Mouse (Mus musculus): ENCODE measurements at regions not wholly inside any gene's neighbourhood (a gene's known extent, or its start where the extent isn't known, plus 50 kb on each side); places are given as distances from the start of the nearest gene placed in this dataset.
A peak's percentile ranks its signal among the peaks of the same experiment; 100 is the strongest.

GRCm38 (mm10) chr13:99782883-99783721, 117.8 kb downstream of the Cartpt start:
- no peak for DNase-seq (ENCODE audit: low spot score in 2 of 2)

DNA sequence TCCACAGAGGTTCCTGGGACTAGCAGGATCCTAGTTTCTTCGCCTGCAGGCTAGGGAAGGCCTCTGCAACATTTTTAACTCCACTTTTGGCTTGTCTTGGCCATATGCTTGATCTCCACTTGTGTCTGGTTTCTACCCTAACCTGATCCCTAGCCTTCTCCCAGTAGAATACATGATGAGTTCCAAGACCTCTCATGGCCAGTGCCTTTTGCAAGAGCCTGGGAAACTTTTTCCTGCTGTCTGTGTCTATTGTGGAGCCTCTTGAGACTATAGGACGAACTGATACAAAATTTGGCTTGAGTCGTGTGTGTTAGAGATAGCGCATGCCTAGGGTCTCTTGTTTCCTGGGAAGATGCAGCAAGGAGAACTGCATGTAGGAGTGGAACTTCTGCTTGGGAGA, 119.3 kb downstream of the Cartpt start:
- no peak for DNase-seq (ENCODE audit: low spot score in 2 of 2)

DNA sequence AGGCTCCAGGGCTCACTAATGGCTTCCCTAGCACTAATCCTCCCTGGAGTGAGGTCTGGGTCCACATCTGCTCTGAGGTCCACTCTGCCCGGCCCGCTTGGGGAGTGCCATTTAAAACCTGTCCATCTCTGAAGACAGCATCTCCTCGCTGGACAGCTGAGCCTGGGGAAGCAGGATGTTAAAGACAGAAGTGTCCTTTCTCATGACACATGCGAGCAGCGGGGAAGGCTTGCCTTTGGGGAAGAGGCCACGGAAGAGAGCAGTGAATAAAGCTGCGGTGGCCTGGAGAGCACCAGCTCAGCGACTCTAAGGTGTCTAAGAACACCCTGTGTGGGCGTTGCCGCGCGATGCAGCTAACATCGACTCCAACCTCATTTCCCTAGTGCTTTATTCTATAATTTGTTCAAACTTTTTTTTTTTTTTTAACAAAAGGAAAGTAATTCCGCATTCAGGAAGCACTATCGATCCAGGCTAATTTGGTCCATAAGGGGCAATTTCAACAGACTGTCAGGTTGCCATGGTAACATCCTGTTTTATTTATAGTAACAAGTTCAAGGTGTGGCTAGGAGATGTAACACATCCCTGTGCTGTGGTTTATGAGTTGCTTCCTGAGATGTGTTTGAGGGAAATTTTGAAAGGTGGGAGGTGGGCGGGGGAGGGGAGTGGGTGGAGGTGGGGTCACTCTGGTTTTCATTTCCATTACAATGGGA, 120.0 kb downstream of the Cartpt start:
- DNase-seq (ENCODE audit: low spot score in 2 of 2): no peak

DNA sequence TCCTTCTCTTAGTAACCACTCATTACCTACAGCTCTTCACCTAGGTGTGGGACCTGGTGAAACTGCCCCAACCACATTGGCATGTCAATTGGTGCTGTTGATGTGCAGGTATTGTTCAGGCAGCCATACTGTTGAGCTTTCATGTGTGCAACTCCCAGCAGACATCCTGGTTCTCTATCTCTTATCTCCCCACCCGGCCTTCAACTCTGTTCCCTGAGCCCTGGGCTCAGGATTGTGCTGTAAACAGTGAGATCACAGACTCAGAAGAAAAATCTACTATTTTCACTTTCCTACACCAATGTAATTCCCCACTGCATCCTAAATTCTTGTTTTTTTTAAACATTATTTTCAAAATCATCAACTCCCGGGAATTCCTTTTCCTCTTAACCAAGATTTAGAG, 122.1 kb downstream of the Cartpt start:
- DNase-seq (ENCODE audit: low spot score in 2 of 2): no peak

DNA sequence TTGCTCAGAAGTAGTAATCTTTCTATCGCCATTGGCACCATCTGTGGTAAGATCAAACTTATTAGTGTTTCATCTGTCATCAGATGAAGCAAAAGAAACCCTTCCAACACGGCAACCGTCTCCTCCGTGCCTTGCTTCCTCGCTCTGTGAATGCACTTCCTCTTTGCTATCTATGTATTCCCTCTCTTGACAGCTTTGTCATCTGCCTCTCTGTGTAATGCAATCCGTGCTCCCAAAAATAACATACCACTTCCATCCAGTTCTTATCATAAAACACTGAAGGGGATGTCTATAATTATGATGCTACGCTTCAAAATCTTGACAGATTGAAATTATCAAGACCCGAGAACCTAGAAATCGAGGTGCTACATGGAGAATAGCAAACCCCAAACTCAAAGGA, 123.2 kb downstream of the Cartpt start:
- DNase-seq (ENCODE audit: low spot score in 2 of 2): no peak

DNA sequence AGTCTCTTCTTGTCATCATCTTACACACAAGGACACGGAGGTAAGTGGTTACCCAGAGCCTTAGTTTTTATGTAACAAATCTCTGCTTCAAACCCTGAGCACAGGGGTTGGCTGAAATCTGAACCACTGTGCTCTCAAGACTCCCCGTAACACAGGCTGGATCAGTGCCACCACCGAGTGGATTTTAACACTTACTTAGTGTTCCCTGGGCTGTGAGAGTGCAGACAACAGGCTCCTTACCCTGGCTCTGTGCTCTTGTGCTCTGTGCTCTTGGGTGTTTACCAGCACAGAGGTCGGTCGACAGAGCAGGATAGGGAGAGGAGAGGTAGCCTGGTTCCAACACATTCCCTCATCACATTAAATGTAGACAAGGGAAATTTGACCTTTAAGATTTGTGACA, 134.9 kb downstream of the Cartpt start:
- no peak for DNase-seq (ENCODE audit: low spot score in 2 of 2)

GRCm38 (mm10) chr13:99764764-99765163, 136.1 kb downstream of the Cartpt start:
- DNase-seq (ENCODE audit: low spot score in 2 of 2): no peak

DNA sequence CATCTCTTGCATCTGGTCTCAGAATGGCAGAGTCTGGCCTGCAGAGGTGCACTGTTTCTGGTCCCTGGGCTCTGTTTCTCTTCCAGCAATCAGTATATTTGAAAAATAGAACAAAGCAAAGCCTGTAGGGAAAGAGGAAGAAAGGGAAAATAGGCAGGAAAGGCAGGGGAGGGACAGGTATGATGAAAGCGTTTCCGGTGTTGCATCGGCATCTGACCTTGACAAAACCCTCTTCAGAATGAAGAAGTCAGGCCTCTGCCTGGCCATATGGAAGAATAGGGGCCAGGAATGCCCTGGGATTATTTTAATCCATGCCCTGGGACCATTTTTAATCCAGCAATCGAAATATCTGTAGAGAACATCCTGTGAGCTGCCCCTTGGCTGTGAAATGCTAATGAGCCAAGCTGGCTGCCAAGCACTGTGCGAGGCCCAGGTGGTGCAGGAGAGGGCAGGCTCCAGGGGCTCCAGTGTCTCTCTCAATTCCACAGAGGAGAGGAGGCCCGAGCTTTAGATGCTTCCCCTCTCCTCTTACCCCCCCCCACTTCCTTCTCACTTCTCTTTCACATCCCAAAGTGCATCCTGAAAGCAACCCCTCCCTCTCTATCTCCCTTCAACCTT, 136.7 kb downstream of the Cartpt start:
- no peak for DNase-seq (ENCODE audit: low spot score in 2 of 2)

GRCm38 (mm10) chr13:99761843-99762242, 139.0 kb downstream of the Cartpt start:
- peak; percentile 35 to 66 for DNase-seq (ENCODE audit: low spot score in 2 of 2)

GRCm38 (mm10) chr13:99761423-99761822, 139.5 kb downstream of the Cartpt start:
- no peak for DNase-seq (ENCODE audit: low spot score in 2 of 2)

GRCm38 (mm10) chr13:99760646-99761045, 140.2 kb downstream of the Cartpt start:
- no peak for DNase-seq (ENCODE audit: low spot score in 2 of 2)

DNA sequence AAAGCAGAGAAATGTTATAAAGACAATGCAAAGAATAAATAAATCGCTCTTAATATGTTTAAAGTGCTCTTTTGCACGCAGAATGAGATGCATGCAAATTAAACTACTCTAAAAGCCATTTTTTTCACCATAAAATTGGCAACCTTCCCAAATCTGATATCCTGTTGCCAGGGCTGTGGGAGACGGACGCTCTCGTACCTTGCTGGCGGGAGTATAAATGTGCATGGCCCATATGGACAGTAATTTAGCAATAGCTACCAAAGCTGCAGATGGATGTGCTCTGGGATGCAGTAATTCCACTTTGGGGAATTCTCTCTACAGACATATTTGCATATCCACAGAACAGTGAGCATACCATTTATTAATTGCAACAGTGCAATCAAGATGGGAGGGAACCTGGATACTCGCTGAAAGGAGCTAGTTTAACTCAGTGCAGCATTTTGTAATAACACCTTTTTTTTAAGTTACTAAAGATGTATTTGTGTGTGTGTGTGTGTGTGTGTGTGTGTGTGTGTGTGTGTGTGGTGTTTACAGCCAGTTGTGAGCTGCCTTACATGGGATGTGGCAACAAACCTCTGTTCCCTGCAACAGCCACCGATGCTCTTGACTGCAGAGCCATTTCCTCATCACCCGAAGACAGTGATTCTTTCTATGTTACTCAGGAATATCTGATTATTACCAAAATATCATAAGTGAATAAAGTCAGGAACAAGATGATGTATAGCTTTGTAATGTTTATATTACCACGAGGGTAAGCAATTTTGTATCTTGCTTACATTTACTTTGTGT, 141.4 kb downstream of the Cartpt start:
- DNase-seq (ENCODE audit: low spot score in 2 of 2): peak in 1 of 2 experiments; percentile 50

DNA sequence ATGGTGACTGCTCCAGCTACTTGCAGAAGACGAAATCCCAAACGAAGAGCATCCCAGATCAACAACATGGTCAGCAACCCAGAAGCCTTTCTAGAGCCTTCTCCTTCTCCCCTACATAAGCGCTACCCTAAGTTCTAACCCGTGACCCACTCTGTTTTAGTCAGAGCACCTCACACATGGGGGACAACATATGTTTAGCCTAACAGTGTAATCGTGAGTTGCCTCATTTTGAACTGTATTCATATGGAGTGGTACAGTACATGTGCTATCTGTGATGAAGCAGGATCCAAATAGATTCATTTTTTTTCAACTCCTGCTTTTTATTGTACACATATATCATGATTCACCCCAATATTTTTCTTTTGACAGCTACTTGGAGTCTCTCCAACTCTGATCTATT, 146.2 kb downstream of the Cartpt start:
- DNase-seq (ENCODE audit: low spot score in 2 of 2): no peak

DNA sequence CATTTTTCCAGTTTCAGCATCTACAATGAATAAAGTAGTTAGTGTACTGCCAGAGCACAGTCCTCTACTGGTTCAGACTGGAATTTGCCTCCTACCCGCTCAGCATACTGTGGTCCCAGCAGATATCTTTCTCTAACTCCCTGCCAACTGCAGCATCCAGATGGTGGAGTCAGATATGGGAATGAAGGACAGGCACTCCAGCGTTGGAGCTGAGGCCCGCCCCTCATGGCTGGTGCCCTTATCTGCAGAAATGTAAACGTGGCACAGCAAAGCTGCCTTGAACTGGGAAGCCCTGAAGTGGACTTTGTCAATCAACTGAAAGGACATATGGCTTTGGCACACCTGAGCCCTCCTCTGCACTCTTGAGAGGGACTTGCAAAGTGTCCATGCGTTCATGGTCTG, 146.6 kb downstream of the Cartpt start:
- peak; percentile 39 to 60 for DNase-seq (ENCODE audit: low spot score in 2 of 2)

GRCm38 (mm10) chr13:99753526-99753925, 147.4 kb downstream of the Cartpt start:
- DNase-seq (ENCODE audit: low spot score in 2 of 2): no peak

DNA sequence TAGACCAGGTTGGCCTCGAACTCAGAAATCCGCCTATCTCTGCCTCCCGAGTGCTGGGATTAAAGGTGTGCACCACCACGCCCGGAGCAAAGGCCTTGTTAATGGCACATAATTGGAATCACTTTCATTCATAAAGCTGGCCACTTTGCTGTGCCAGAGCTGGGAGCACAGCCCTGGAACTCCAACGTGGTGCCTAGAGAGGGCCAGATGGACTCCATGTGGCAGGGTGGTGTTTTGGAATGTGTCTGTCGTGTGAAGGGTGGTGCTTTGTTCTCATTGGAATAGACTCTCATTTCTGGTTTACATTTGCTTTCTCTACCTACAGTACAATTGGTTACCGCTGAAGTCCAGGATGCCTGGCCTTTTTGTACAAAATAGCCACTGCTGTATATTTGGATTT, 150.2 kb downstream of the Cartpt start:
- DNase-seq (ENCODE audit: low spot score in 2 of 2): peak; percentile 44 to 78

GRCm38 (mm10) chr13:99749342-99749741, 151.5 kb downstream of the Cartpt start:
- peak in 1 of 2 experiments; percentile 76 for DNase-seq (ENCODE audit: low spot score in 2 of 2)

DNA sequence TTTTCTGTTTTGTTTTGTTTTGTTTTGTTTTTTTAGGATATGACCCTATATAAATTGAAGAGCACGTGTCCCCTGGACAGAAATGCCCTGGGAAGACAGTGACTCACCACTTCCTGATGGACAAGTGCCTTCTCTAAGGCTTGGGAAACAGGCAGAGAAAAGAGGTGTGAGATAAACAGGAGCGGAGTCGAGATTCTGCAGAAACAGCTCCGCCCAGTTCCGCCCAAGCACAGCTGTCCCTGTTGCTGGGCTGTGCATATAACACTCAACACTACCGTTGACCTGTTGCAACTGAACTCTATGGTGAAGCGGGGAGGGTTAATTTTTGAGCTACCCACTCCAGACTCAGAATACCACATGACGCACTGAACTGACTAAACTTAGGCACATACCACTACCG, 152.8 kb downstream of the Cartpt start:
- DNase-seq (ENCODE audit: low spot score in 2 of 2): no peak

- no peak for DNase-seq (ENCODE audit: low spot score in 2 of 2)
Observed at GRCm38 (mm10) chr13:99745526-99745925, 155.4 kb downstream of the Cartpt start.

DNA sequence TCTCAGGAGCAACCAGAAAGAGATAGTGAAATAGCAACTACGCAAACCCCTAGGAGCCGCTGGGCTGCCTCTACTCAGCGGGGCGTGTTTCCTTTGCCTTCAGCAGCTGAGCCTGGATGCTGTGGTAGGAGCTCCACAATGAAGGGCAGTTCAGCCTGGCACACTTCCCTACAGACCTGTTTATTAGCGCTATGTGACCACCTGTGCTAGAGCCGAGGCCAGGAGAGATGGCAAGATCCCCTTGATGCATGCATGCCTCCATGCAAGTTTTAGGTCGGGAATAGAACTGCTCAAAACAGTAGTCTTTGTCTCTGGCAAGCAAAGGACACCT, 156.1 kb downstream of the Cartpt start:
- DNase-seq (ENCODE audit: low spot score in 2 of 2): no peak

DNA sequence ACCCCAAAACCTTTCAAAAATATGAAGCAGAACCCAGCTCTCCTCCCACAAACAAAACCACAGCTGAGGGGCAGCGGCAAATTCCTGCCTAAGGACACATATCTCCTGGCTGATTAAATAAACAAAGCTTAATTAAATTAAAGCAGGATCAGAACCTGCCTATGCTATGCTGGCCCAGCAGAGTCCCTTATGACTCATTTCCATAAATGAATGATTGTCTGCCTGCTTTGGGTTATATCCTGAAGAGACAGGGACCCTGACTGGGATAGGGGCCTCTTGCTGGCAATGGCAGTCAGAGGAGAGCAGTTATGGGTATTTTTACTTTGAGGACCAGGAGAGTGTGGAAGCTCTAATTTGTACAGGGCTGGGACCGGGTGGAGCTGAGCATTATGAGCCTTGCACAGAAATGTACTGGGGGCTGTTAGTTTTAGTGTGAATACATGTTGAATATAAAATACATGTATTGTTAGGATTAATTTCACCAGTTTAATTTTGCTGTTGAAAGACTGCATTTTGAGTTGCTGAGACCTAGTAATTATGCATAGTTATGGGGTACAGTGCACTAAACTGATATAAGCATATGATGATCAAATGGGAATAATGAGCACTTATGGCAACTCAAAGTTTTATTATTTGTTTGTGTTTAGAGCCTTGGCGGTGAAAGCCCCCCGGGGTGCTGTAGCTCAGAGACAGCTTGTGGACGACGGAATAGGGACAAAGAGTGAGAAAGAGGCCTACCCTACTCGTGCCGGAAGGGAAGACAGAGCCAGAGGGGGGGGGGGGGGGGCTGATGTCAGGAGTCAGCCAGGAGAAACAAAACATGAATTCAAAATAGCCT, 156.7 kb downstream of the Cartpt start:
- DNase-seq (ENCODE audit: low spot score in 2 of 2): no peak
